Mouse (Mus musculus): ENCODE data around the gene Tmem171.

Tmem171 gene

GRCm38 (mm10) chr13:98694773-98695314, at the start of gene Tmem171:
Tmem171 (minus strand) TSS chr13:98694834.
- DNase-seq (ENCODE audit: low read depth) = no peak

DNA sequence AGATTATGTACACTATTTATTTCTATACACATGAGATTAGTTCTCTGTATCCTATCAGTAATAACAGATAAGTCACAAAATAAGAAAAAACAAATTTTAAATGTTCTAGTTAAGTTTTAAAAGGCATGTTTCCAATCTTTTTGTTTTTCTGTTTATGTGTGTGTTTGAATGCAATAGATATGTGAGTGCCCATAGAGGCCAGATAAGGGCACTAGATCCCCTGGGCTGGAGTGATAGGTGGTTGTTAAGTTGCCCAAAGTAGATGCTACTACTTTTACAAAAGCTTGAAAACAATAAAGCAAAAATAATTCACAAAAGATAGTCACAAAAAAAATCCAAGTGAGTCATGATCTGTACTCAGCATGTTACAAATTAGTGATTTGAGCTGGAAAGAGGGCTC, 49.2 kb upstream of the Tmem171 start:
- no peak for DNase-seq (ENCODE audit: low read depth)

DNA sequence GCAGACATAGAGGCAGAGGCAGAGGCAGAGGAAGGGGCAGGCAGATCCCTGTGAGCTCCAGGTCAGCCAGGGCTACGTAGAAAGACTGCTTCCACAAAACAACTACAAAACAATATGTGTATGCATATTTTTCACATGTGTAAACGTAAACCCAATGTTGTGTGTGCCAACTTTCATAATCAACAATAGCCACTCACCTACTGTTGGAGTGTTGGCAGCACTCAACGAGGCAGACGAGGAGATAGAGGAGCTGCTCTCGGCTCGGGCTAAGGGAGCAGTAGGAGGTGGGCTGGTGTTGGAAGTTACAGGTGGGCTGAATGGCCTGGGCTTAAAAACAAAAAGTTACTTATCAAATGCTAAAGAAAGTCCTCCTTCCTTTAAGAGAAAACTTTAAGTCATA, 48.6 kb upstream of the Tmem171 start:
- no peak for DNase-seq (ENCODE audit: low read depth)

- no peak for DNase-seq (ENCODE audit: low read depth)
These were observed 43.6 kb upstream of the Tmem171 start for GRCm38 (mm10) chr13:98738213-98738612.

DNA sequence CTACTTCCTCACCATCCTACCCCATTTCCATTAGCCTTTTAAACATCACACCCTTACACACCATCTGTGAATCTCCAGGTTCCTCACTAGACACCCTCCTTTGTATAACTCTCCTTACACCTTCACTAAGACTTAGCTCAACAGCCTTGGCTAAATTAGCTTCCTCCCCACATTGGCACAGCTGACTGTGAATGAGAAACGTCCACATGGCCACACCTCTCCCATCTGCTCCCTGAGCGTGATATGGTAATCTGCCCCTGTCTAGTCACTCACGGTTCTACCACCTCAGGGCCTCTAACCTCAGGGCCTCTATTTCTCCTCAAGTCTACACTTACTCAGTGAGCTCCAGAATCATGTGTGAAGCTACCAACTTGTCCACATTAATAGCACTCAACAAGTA, 38.7 kb upstream of the Tmem171 start:
- no peak for DNase-seq (ENCODE audit: low read depth)

DNA sequence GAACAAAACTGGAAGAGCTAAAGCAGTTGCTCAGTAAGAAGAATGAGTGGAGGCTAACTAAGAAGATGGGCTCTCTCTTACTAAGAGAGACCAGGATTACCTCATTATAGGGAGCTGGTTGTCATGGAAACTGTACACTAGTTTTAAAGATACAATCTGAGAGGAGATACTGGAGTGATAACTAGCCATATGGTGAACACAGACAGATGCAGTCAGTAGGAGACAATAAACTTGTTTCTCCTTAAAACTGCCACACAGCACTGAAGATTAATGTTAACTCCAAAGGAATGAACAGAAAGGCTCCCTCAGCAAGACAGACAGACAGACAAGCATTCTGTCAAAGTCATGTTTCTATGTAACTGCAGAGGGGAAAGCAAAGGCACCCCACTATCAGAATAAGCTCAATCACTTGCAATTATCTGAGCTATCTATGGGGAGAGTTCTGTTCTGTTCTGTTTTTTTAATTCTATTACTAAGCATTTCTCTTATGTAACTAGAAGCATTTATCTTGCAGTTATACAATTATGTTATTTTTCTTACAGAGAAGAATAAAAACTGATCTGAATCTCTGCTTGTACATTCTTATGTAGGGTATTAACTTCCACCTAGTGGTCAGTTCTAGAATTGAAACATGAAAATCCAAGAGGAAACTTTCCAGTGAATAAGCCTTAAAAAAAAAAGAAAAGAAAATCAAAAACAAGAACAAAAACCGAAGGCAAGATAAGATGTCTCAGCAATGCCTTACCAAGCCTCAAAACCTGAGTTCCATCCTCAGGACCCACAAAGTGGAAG, 34.8 kb upstream of the Tmem171 start:
- peak; percentile 77 for DNase-seq (ENCODE audit: low read depth)

DNA sequence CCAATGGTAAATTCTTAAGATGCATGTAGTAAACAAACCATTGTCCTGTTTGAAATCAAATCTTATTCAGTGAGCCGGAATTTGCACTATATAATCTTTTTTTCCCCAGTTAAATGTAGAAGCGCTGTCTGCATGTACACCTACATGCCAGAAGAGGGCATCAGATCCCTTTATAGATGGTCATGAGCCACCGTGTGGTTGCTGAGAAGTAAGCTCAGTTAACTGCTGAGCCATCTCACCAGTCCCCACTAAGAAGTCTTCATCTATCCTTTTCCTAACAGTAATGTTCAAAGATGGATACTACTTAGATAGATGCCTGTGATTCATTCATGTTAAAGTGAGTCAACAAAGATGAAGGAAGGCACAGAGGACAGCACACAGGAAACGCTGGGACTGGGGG, 31.9 kb upstream of the Tmem171 start:
- peak; percentile 36 for DNase-seq (ENCODE audit: low read depth)

- no peak for DNase-seq (ENCODE audit: low read depth)
These were observed 28.8 kb upstream of the Tmem171 start for GRCm38 (mm10) chr13:98723430-98723829.

- no peak for DNase-seq (ENCODE audit: low read depth)
These were observed 27.7 kb upstream of the Tmem171 start for GRCm38 (mm10) chr13:98722296-98722695.

DNA sequence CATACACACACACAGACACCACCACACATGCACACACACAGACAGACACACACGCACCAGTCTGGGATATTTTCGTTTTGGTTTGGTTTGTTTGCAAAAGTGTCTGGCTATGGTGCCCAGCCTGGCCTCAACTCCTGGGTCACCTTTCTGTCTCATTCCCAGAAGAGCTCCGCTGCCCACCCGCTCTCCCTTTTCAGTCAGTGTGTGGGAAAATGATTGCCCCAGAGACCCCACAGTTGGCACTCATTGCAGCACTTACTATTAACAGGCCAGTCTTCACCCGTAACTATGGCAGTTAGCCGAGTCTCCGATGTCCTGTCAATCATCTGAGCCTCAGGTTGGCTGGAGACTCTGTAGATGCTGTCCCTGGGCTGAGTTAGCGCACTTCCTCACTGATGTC, 21.5 kb upstream of the Tmem171 start:
- no peak for DNase-seq (ENCODE audit: low read depth)

GRCm38 (mm10) chr13:98715443-98715990, 20.9 kb upstream of the Tmem171 start:
- no peak for DNase-seq (ENCODE audit: low read depth)

GRCm38 (mm10) chr13:98710655-98711054, 16.0 kb upstream of the Tmem171 start:
- DNase-seq (ENCODE audit: low read depth) = no peak

DNA sequence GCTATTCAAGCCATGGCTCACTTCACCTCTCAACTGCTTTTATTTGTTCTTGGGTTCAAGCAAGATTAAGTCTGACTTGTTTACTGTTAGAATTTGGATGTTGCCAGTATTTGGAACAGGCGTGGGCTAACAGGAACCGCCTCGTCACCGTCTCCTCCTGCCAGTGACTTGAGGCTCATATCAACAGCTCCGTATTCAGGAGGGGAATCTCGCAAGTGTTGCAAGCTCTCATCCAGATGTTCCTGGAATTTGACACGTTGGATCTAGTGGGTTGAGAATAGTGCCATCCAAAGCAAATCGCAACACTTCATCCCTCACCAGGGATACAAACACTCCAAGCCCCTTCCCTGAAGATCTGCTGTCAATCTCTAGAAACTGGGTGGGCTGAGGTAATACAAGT, 15.6 kb upstream of the Tmem171 start:
- no peak for DNase-seq (ENCODE audit: low read depth)

- no peak for DNase-seq (ENCODE audit: low read depth)
These were observed 10.9 kb upstream of the Tmem171 start for GRCm38 (mm10) chr13:98705501-98705900.

DNA sequence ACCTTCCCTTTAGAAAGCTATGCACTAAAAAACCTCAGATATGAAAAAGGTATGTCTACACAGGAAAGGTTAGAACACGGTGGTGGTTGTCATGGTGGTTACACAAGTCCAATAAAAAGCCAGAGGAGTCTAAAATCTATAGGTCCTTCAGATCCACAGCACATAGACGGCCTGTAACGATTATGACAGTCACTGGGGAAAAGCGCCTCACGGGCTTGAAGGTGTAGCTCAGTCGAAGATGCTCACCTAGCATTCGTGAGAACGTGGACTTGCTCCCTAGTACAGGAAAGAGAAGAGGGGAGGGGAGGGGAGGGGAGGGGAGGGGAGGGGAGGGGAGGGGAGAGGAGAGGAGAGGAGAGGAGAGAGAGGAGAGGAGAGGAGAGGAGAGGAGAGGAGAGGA, 9.2 kb upstream of the Tmem171 start:
- no peak for DNase-seq (ENCODE audit: low read depth)

GRCm38 (mm10) chr13:98702361-98702760, 7.7 kb upstream of the Tmem171 start:
- no peak for DNase-seq (ENCODE audit: low read depth)

DNA sequence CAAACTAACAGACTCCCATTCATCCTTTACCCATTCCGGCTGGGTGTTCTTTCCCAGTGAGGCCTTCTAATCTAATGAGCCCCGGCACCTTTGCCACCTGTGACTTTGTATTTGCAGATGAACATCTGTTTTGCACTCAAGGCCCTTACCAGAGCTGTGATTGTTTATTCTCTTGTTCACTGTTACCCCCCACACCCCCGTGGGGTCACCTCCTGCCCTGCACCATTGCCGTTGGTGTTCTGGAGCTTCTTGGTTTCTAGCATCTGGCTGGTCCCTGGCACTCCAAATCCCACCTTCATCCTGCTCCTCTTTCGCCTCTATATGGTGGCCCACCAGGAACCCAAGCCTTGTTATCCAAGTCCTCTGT, 6.7 kb upstream of the Tmem171 start:
- no peak for DNase-seq (ENCODE audit: low read depth)

- no peak for DNase-seq (ENCODE audit: low read depth)
These were observed 6.2 kb upstream of the Tmem171 start for GRCm38 (mm10) chr13:98700661-98701308.

DNA sequence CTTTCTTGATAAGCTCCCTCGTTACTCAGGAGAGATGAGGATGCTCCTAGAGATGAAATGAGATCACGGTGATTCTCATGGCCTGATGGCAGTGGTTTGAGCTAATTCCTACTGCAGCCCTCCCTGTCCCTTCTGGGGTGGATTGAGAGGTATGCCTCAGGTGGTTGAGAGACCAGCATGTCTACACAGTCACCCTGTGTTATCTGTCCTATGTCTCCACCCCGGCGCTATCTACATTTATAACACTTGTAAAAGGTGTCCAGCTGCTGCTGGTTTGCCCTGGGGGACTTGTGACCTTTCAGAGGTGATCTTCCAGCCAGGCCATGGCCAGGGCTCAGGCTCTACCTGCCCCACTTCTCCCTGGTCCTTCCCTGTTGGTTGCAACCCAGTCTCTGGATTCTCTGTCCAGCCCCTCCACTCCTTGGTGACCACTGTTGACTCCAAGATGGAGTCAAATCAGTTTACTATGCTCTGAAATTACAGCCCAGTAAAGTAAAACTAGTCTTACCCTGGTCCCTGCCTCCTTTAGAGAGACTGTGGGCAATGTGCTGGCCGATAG, 5.4 kb upstream of the Tmem171 start:
- no peak for DNase-seq (ENCODE audit: low read depth)

- DNase-seq (ENCODE audit: low read depth) = no peak
These were observed 4.6 kb upstream of the Tmem171 start for GRCm38 (mm10) chr13:98699051-98699744.

DNA sequence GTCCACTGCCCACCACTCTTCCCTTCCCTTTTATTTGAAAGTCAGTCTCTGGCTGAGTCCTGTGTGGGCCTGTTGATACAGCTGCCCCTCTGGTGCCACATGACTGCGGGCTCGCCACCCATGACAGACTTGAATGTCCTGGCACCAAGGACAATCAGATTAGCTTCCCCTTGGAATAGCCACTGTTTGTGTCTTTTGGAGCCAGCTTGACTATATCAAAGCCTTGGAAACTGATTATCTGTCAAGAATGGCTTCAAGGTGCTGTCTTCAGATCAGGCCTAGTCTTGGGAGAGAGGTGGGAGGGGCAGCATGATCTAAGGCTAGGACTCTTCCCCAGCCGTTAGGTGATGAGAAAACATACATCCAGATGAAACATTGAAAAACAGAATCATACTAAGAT, 2.1 kb upstream of the Tmem171 start:
- DNase-seq (ENCODE audit: low read depth) = no peak

DNA sequence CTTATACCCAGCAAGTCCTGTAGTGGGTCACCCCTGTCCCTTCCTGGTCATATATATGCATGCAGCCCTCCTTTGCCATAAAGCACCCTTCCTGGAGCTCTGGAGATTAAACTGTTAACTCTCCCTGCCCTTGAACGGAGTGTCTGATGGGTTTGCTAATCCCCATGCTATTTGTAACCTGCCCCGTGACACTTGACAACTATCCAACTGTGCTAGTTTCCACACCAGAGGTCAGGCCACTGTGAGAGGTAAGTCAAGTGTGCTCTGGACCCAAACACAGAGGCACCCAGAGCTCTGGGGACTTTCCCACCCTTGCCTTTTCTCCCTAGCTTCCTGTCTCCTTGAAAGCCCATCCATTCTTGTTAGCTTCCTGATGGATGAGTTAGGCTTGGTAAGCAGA, 912 bp upstream of the Tmem171 start:
- DNase-seq (ENCODE audit: low read depth) = no peak
